Mouse (Mus musculus) MEL (cell line): Measurements from ENCODE around the gene Stk32b.
A peak's percentile ranks its signal among the peaks of the same experiment; 100 is the strongest.

ENCODE experiments used
- BHLHE40 ChIP-seq: IDR thresholded peaks from 2 replicates; pipeline ENCODE4 v1.6.1; 2012; ENCODE audit warnings: low read depth, mild to moderate bottlenecking, inconsistent platforms, low read length, improper control_type of control experiment, borderline replicate concordance
- CHD2 ChIP-seq: IDR thresholded peaks from 2 replicates; pipeline ENCODE4 v1.6.1; 2011; ENCODE audit warnings: low read length, improper control_type of control experiment
- CTCF ChIP-seq, 3 experiments: IDR thresholded peaks in 2 of 3; conservative IDR thresholded peaks in 1 of 3; 2 replicates each; pipeline ENCODE4 v1.5.1; 2011 to 2012; ENCODE audit warnings: low read length in 3 of 3, low read depth in 2 of 3, mild to moderate bottlenecking in 2 of 3, improper control_type of control experiment in 1 of 3, inconsistent platforms in 1 of 3, mixed read lengths in 1 of 3, moderate library complexity in 1 of 3; ENCODE audit not compliant: control insufficient read depth in 1 of 3, insufficient read depth in 1 of 3, poor library complexity in 1 of 3, severe bottlenecking in 1 of 3
- ELF1 ChIP-seq: IDR thresholded peaks from 2 replicates; pipeline ENCODE4 v1.6.1; 2014; ENCODE audit warnings: low read depth, mild to moderate bottlenecking, inconsistent platforms, low read length, improper control_type of control experiment, moderate library complexity
- MAFK ChIP-seq: IDR thresholded peaks from 2 replicates; pipeline ENCODE4 v1.6.1; 2011; ENCODE audit warnings: low read depth, mild to moderate bottlenecking, low read length, improper control_type of control experiment, borderline replicate concordance
- MAX ChIP-seq: IDR thresholded peaks from 2 replicates; pipeline ENCODE4 v1.6.1; 2011; ENCODE audit warnings: low read length, improper control_type of control experiment
- MAZ ChIP-seq: IDR thresholded peaks from 2 replicates; pipeline ENCODE4 v1.6.1; 2012; ENCODE audit warnings: low read depth, mild to moderate bottlenecking, inconsistent platforms, low read length, improper control_type of control experiment
- NRF1 ChIP-seq: IDR thresholded peaks from 2 replicates; pipeline ENCODE4 v1.6.1; 2014; ENCODE audit warnings: low read depth, mild to moderate bottlenecking, inconsistent platforms, low read length, improper control_type of control experiment, moderate library complexity; ENCODE audit not compliant: poor library complexity, insufficient read depth, severe bottlenecking
- POLR2A ChIP-seq, 2 experiments: IDR thresholded peaks; 2 replicates each; pipeline ENCODE4 v1.6.1; 2011 to 2012; ENCODE audit warnings: low read length in 2 of 2, mild to moderate bottlenecking in 2 of 2, control low read depth in 1 of 2, improper control_type of control experiment in 1 of 2, low read depth in 1 of 2, moderate library complexity in 1 of 2; ENCODE audit not compliant: control insufficient read depth in 1 of 2, insufficient read depth in 1 of 2, poor library complexity in 1 of 2
- RAD21 ChIP-seq: IDR thresholded peaks from 2 replicates; pipeline ENCODE4 v1.6.1; 2011; ENCODE audit warnings: mild to moderate bottlenecking, low read depth, low read length, improper control_type of control experiment
- RCOR1 ChIP-seq: IDR thresholded peaks from 2 replicates; pipeline ENCODE4 v1.6.1; 2012; ENCODE audit warnings: low read depth, mild to moderate bottlenecking, inconsistent platforms, low read length, improper control_type of control experiment
- USF1 ChIP-seq: IDR thresholded peaks from 2 replicates; pipeline ENCODE4 v1.6.1; 2014; ENCODE audit warnings: low read depth, mild to moderate bottlenecking, inconsistent platforms, low read length, improper control_type of control experiment, moderate library complexity
- ZNF384 ChIP-seq: IDR thresholded peaks from 2 replicates; pipeline ENCODE4 v1.6.1; 2012; ENCODE audit warnings: low read depth, mild to moderate bottlenecking, inconsistent platforms, low read length, improper control_type of control experiment

- peak; percentile 36 to 44 (median 43) for TF ChIP-seq CTCF (IDR thresholded peaks at IDR 0.05 in 2 of 3, conservative IDR thresholded peaks at IDR 0.05 in 1 of 3; ENCODE audit: control insufficient read depth in 1 of 3, insufficient read depth in 1 of 3, low read depth in 2 of 3, low read length in 3 of 3, poor library complexity in 1 of 3, severe bottlenecking in 1 of 3)
- no peak for TF ChIP-seq MAFK
- no peak for TF ChIP-seq ELF1
- TF ChIP-seq POLR2A (IDR thresholded peaks at IDR 0.05; ENCODE audit: control insufficient read depth in 1 of 2, insufficient read depth in 1 of 2, low read depth in 1 of 2, low read length in 2 of 2, poor library complexity in 1 of 2) = no peak
- TF ChIP-seq BHLHE40 = no peak
- no peak for TF ChIP-seq RCOR1
- peak; percentile 37 for TF ChIP-seq RAD21
- TF ChIP-seq MAX = no peak
- no peak for TF ChIP-seq NRF1
- no peak for TF ChIP-seq MAZ
- no peak for TF ChIP-seq CHD2
- TF ChIP-seq ZNF384 = no peak
- no peak for TF ChIP-seq USF1
Observed at GRCm38 (mm10) chr5:37708124-37708523, 8.8 kb downstream of the Stk32b start.
